Mouse (Mus musculus) kidney, postnatal 10 days (tissue): ENCODE results near the gene Lmo7.

Source experiments
- DNase-seq: peaks from one replicate; pipeline ENCODE4 v3.0.0; 2021; ENCODE audit warnings: mixed read lengths

The Lmo7 gene

DNA sequence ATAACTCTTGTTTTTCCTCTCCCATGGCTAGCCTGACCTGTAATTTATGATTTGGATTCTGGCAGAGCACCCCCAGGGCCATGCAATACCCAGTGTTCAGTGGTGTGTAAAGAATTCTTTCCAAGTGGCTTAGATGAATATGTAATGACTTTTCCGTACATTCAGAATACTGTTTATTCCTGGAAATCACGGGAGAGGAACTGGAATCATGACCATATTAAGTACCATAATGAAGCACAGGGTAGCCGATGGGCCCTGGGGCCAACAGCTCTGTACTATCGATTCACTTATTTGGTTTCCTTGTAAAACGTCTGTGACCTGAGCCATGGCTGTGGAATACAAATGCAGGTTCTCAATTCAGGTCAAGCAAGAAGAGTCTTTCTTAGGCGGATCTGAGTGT, 221.3 kb downstream of the Lmo7 start:
- peak; percentile 19 for DNase-seq

DNA sequence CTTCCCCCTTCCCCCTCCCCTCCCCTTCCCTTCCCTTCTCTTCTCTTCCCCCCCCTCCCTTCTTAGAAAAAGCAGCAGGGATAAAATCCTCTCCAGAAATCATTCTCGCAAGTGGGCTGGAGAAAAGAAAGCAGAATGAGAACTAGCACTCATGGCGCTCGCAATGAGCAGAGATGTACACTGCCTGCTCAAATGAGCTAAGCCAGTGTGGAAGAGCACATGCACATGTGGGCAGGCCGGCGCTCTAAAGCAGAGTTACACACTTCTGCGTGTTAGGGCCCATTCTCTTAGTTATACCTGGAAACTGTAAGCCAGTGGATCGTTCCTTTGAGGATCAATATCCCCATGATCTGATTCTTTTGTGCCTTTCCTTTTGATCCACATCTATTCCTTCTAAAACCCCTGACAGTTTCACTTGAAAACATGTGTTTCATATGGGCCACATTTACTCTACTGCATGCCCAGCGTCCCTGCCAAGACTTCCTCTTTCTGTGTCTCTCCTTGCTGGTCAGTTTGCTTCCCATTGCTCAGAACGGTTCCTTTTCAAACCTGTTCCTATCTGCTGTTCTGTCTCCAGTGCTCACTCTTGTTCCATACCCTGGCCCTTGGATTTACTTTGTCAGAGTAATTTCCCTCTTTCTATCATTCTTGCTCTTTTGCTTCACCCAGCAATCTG, 224.2 kb downstream of the Lmo7 start:
- no peak for DNase-seq

- DNase-seq, result no peak
Measured at GRCm38 (mm10) chr14:101964381-101964780, 234.6 kb downstream of the Lmo7 start.

- DNase-seq, result no peak
Measured at GRCm38 (mm10) chr14:101964956-101965355, 235.2 kb downstream of the Lmo7 start.

DNA sequence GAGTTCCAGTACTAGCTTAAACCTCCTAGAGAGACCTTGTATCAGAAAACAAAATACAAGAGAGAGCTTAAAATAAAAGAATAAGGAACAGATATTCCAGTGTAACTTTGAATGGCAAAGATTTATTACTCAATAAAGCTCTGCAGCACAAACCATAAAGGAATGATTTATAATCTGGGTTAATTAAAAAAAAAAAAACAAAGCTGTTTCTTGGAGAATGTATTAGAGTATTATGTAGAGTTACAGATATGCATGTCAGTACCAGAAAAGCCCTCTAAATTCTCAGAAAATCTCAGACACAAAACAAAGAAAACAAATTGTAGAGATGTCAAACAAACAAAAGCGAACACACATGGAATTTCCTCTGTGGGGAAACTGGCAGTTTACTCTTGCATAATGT, 243.0 kb downstream of the Lmo7 start:
- no peak for DNase-seq

GRCm38 (mm10) chr14:101973171-101973570, 243.4 kb downstream of the Lmo7 start:
- DNase-seq, result no peak

GRCm38 (mm10) chr14:101976021-101976685, 246.4 kb downstream of the Lmo7 start:
- no peak for DNase-seq
